Mouse (Mus musculus): Measurements from ENCODE around the gene Gm5799. TPM values are rescaled to one million over a fixed set of nuclear protein-coding genes. Genes with fewer than 3 reads are reported as not detected.
"Not testable (repeated sequence)": the region's sequence is repeated elsewhere in the genome, so short reads cannot be mapped to it uniquely, and the experiment has no call there.

Gene Gm5799
- polyA plus RNA-seq (2015; fragmentation: Nextera tagmentation; extraction: Ambion mirVana): not detected in 2 replicates

DNA sequence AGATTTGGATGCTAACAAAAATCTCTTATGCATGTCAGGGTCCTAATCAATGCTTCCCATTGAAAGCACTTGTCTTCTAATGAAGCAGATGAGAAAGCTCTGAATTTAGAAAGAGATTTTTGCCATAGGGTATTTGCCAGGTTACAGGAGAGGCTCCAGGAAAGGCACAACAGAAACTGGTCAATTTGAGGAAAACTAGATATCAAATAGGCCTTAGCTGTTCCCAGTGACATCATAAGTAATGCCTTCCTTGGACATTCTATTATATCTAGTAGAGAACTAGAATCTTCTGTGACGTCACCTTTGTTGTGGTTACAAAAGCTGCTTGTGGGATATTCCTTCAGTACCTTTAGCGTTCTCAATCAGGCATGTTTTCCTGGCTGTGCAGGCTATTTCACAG, at the start of gene Gm5799:
Gm5799 (plus strand) TSS at position 301 of the 400 bp plus-strand sequence.
- H3K4me2 ChIP-seq (ENCODE audit: low read length); H3K4me3 ChIP-seq (replicated peaks; ENCODE audit: low read length); ATAC-seq; H3K9me3 ChIP-seq (ENCODE audit: control insufficient read depth, low read length); H3K4me1 ChIP-seq (replicated peaks; ENCODE audit: control insufficient read depth, insufficient read depth, low read length); H3K36me3 ChIP-seq (ENCODE audit: control insufficient read depth, insufficient read depth); H3K9ac ChIP-seq (replicated peaks; ENCODE audit: low read depth, low read length); H3K27me3 ChIP-seq (replicated peaks; ENCODE audit: control insufficient read depth, insufficient read depth, low read length); H3K27ac ChIP-seq (ENCODE audit: low read length): not testable (repeated sequence)
- WGBS: 85% methylated on average over 1 of the region's 2 CpGs

DNA sequence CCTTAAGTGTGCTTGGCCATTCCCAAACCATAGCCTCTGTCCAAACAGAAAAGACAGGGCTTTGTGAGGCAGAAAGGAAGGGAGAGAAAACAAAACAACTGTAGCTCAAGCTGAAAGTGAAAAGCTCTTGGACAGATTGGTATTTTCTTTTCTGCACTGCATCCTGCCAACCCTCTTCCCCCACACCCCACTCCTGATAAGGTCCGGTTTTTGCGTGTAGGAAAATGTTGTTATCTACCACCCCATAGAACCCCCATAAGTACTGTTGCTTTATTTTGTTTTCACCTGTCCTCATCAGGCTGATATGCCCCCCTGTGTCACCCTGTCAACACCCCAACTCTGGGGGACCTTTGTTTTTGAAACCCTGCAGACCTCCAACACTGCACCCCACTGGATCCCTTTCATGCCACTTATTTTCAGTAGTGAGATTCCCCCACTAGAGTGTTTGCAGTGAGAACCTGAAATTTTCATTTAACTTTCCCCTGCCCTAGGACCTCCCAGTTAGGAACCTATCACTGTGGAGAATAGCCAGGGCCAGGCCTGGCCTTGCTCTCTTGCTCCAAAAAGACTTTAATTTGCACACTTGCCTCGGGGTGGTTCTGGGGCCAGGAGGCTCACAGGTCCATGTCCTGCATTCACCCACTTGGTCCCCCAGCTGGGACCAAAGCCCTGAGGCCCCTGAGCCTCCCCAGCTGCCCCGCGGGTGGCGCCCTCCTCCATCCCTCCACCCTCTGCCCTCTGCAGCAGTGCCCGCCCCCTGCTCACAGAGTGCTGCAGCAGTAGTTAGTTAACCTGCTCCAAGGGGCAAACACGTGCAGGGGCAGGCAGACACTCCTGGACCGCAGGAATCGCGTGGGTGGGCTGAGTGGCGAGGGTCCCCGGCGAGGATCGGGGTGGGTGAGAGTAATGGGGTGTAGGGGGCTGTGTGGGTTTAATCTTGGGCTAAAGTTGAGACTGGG, 12.0 kb upstream of the Gm5799 start:
- not testable (repeated sequence) for H3K4me3 ChIP-seq (replicated peaks; ENCODE audit: low read length); H3K36me3 ChIP-seq (ENCODE audit: control insufficient read depth, insufficient read depth); H3K4me1 ChIP-seq (replicated peaks; ENCODE audit: control insufficient read depth, insufficient read depth, low read length); ATAC-seq; H3K4me2 ChIP-seq (ENCODE audit: low read length); H3K27ac ChIP-seq (ENCODE audit: low read length); H3K27me3 ChIP-seq (replicated peaks; ENCODE audit: control insufficient read depth, insufficient read depth, low read length); H3K9ac ChIP-seq (replicated peaks; ENCODE audit: low read depth, low read length); H3K9me3 ChIP-seq (ENCODE audit: control insufficient read depth, low read length)
- 35% methylated on average over 13 of the region's 15 CpGs for WGBS

DNA sequence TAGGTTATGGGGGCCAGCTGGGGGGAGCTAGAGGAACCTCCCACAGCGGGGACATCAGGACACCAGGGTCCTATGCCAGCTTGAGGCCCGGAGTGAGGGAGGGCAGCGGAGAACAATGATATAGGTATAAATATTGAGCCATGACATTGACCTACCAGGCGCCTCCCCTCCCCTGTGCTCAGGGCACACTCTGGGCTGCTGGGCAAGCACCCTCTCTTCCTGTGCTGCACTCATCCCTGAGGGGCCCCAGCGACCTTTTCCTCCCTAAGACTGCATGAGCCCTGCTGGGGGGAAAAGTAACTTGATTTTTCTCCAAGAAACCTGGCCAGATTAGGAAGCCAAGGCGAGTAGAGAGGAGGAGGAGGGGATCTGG, 11.4 kb upstream of the Gm5799 start:
- not testable (repeated sequence) for H3K27ac ChIP-seq (ENCODE audit: low read length); H3K36me3 ChIP-seq (ENCODE audit: control insufficient read depth, insufficient read depth); H3K9ac ChIP-seq (replicated peaks; ENCODE audit: low read depth, low read length); H3K27me3 ChIP-seq (replicated peaks; ENCODE audit: control insufficient read depth, insufficient read depth, low read length); H3K4me2 ChIP-seq (ENCODE audit: low read length); H3K4me3 ChIP-seq (replicated peaks; ENCODE audit: low read length); H3K9me3 ChIP-seq (ENCODE audit: control insufficient read depth, low read length); H3K4me1 ChIP-seq (replicated peaks; ENCODE audit: control insufficient read depth, insufficient read depth, low read length); ATAC-seq
- WGBS: no CpG with 5 or more reads among the region's 6 CpGs

DNA sequence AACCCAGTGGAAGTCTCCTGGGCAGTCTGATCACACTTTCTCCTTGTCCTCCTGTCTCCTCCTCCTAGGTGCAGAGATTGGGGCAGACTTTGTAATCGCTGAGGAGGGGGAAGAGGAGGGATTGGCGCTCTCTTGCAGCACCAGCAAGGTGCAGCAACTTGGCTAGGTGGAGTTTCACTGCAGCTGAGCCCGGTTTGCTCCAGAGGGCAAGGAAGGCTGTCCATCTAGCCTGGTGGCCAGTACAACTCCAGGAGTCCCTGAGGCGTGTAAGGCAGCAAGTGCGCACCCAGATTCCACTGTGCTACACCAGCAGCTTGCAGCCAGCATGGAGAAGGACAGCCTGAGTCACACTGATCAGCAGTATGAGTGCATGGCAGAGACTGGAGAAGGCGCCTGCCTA, 11.0 kb upstream of the Gm5799 start:
- not testable (repeated sequence) for H3K9me3 ChIP-seq (ENCODE audit: control insufficient read depth, low read length); H3K4me3 ChIP-seq (replicated peaks; ENCODE audit: low read length); H3K27me3 ChIP-seq (replicated peaks; ENCODE audit: control insufficient read depth, insufficient read depth, low read length); H3K36me3 ChIP-seq (ENCODE audit: control insufficient read depth, insufficient read depth); H3K4me1 ChIP-seq (replicated peaks; ENCODE audit: control insufficient read depth, insufficient read depth, low read length); H3K27ac ChIP-seq (ENCODE audit: low read length); H3K9ac ChIP-seq (replicated peaks; ENCODE audit: low read depth, low read length); H3K4me2 ChIP-seq (ENCODE audit: low read length); ATAC-seq
- WGBS: 73% methylated on average over 4 of the region's 6 CpGs

DNA sequence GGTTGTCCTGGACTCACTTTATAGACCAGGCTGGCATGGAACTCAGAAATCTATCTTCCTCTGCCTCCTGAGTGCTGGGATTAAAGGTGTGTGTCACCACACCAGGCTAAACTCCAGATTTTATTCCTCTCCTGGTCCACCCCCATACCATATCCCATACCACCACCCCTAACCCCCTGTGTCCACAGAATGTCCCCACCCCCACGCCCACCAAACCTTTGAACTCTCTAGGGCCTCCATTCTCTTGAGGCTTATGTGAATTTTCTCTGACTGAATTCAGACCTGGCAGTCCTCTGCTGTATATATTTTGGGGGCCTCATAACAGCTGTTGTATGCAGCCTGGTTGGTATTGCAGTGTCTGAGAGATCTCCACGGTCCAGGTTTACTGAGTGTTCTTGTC, 5.2 kb upstream of the Gm5799 start:
- H3K4me3 ChIP-seq (replicated peaks; ENCODE audit: low read length); H3K27ac ChIP-seq (ENCODE audit: low read length); H3K4me2 ChIP-seq (ENCODE audit: low read length); H3K36me3 ChIP-seq (ENCODE audit: control insufficient read depth, insufficient read depth); H3K9me3 ChIP-seq (ENCODE audit: control insufficient read depth, low read length); H3K27me3 ChIP-seq (replicated peaks; ENCODE audit: control insufficient read depth, insufficient read depth, low read length); ATAC-seq; H3K9ac ChIP-seq (replicated peaks; ENCODE audit: low read depth, low read length); H3K4me1 ChIP-seq (replicated peaks; ENCODE audit: control insufficient read depth, insufficient read depth, low read length): not testable (repeated sequence)
- 78% methylated on average over 2 of the region's 2 CpGs for WGBS

DNA sequence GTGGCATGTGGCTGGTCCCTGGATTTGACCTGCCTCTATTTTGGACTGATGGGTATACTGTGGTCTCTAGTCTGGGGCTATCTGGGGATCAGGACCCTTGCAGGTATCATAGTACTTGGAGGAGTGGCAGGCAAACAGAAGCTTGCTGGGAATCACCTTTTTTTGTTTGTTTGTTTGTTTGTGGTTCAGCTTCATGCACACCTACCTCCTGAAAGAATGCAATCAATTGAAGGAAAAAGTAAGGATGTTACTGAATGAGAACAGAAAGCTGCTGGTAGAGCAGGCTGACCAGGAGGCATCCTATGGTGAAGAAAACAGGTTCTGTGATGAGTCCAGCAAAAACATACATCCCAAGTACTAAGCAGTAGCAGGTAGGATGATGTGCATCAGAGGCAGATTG, 2.9 kb downstream of the Gm5799 start:
- H3K4me3 ChIP-seq (replicated peaks; ENCODE audit: low read length); H3K4me2 ChIP-seq (ENCODE audit: low read length); ATAC-seq; H3K36me3 ChIP-seq (ENCODE audit: control insufficient read depth, insufficient read depth); H3K9me3 ChIP-seq (ENCODE audit: control insufficient read depth, low read length); H3K27ac ChIP-seq (ENCODE audit: low read length); H3K9ac ChIP-seq (replicated peaks; ENCODE audit: low read depth, low read length); H3K4me1 ChIP-seq (replicated peaks; ENCODE audit: control insufficient read depth, insufficient read depth, low read length); H3K27me3 ChIP-seq (replicated peaks; ENCODE audit: control insufficient read depth, insufficient read depth, low read length): not testable (repeated sequence)

DNA sequence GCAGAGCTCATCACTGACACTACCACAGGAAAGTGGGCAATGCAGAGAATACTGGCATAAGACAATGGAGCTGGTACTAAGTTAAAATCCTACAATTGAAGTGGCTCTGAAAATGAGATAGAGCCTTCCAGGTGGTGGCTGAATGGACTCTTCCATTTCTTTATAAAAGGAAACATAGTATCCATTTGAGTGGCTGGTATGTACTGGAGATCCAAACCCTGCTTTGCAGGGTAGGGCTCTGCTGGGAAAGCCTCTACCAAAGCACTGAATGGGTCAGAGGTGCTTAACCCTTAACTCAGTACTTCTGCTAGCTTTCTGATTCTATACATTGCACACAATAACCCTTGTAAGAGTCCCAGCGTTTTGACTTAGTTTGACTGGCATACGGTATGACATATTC, 8.9 kb downstream of the Gm5799 start:
- not testable (repeated sequence) for ATAC-seq; H3K9ac ChIP-seq (replicated peaks; ENCODE audit: low read depth, low read length); H3K27me3 ChIP-seq (replicated peaks; ENCODE audit: control insufficient read depth, insufficient read depth, low read length); H3K36me3 ChIP-seq (ENCODE audit: control insufficient read depth, insufficient read depth); H3K27ac ChIP-seq (ENCODE audit: low read length); H3K4me3 ChIP-seq (replicated peaks; ENCODE audit: low read length); H3K4me2 ChIP-seq (ENCODE audit: low read length); H3K4me1 ChIP-seq (replicated peaks; ENCODE audit: control insufficient read depth, insufficient read depth, low read length); H3K9me3 ChIP-seq (ENCODE audit: control insufficient read depth, low read length)
- WGBS: 83% methylated on average over 2 of the region's 2 CpGs

DNA sequence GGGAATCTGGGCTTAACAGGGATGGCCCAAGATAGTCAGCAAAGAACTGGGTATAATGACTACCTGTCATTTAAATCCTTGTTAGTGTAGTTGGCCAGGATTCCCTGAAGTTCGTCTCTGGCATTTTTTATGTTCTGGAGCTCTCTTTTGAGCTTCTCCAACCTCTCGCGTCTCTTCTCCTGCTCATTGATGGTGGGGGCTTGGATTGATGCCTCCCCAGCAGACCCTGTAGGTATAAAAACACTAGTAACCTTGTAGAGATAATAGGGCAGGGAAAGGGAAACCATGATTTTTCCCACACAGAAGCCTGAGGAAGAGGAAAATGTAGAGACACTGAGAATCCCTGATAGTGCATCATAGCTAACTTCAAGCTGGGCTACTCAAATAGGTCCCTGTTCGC, 34.6 kb downstream of the Gm5799 start:
- H3K9ac ChIP-seq (replicated peaks; ENCODE audit: low read depth, low read length); H3K4me3 ChIP-seq (replicated peaks; ENCODE audit: low read length); ATAC-seq; H3K4me1 ChIP-seq (replicated peaks; ENCODE audit: control insufficient read depth, insufficient read depth, low read length); H3K9me3 ChIP-seq (ENCODE audit: control insufficient read depth, low read length); H3K36me3 ChIP-seq (ENCODE audit: control insufficient read depth, insufficient read depth); H3K27ac ChIP-seq (ENCODE audit: low read length); H3K27me3 ChIP-seq (replicated peaks; ENCODE audit: control insufficient read depth, insufficient read depth, low read length); H3K4me2 ChIP-seq (ENCODE audit: low read length): not testable (repeated sequence)
- 90% methylated on average over 3 of the region's 4 CpGs for WGBS

DNA sequence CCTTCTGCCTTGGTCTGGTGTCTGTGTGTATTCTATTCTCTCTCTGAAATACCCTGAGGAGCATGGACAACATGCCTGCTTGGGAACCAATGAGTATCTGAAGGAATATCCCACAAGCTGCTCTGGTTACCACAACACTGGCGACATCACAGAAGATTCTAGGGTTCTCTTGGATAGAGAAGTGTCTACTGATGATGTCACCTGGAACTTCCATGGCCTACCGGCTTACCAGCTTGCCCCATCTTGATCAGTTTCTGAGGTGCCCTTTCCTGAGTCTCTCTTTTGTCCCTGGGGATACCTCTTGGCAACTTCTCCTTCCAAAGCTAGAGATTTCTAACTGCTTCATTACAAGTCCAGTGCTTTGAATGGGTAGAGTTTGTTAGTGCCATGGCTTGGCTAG, 35.7 kb downstream of the Gm5799 start, which contains the start of gene Gm17654:
Gm17654 (minus strand) TSS at position 101 of the 400 bp plus-strand sequence.
- 73% methylated on average over 1 of the region's 2 CpGs for WGBS
- ATAC-seq: not testable (repeated sequence)

More for the DNA sequence above, 35.7 kb downstream of the Gm5799 start, which contains the start of gene Gm17654:
- H3K9me3 ChIP-seq (ENCODE audit: control insufficient read depth, low read length); H3K4me1 ChIP-seq (replicated peaks; ENCODE audit: control insufficient read depth, insufficient read depth, low read length); H3K4me3 ChIP-seq (replicated peaks; ENCODE audit: low read length); H3K9ac ChIP-seq (replicated peaks; ENCODE audit: low read depth, low read length); H3K27me3 ChIP-seq (replicated peaks; ENCODE audit: control insufficient read depth, insufficient read depth, low read length); H3K27ac ChIP-seq (ENCODE audit: low read length); H3K4me2 ChIP-seq (ENCODE audit: low read length); H3K36me3 ChIP-seq (ENCODE audit: control insufficient read depth, insufficient read depth): not testable (repeated sequence)
